Mouse (Mus musculus): Measurements from ENCODE around the gene Fkbp1a.
A peak's percentile ranks its signal among the peaks of the same experiment; 100 is the strongest.

The Fkbp1a gene

DNA sequence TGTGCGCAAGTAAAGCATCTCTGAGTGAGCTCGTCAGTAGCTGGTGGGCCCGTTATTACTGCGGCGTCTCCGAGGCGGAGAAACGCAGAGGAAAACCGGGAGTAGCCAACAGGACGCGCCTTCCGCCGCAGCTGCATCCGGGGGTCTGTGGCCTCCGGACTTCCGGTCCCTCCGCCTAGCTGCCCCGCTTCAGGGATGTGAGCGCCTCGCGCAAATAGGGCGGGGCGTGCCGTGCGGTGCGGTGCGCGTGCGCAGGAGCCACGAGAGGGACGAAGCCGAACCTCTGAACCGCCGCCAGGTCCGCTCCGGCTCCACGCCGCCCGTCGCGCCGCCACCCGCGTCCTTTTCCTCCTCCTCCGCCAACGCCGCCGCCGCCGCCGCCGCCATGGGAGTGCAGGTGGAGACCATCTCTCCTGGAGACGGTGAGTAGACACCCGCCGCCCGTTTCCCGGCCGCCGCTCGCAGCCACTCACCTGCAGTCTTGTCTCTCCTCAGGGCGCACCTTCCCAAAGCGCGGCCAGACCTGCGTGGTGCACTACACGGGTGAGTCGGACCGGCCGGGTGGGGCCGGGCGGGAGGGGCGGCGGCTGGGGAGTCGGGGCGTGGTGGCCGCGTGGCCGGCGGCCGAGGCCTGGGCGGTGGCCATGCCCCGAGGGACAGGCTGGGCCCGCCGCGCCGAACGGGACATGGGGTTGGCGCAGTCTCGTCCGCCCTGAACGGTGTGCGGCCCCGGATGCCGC is at the start of gene Fkbp1a:
Fkbp1a (plus strand) TSS at position 161 of the 740 bp plus-strand sequence.
- peak; percentile 98 for DNase-seq (ENCODE audit: low spot score)

DNA sequence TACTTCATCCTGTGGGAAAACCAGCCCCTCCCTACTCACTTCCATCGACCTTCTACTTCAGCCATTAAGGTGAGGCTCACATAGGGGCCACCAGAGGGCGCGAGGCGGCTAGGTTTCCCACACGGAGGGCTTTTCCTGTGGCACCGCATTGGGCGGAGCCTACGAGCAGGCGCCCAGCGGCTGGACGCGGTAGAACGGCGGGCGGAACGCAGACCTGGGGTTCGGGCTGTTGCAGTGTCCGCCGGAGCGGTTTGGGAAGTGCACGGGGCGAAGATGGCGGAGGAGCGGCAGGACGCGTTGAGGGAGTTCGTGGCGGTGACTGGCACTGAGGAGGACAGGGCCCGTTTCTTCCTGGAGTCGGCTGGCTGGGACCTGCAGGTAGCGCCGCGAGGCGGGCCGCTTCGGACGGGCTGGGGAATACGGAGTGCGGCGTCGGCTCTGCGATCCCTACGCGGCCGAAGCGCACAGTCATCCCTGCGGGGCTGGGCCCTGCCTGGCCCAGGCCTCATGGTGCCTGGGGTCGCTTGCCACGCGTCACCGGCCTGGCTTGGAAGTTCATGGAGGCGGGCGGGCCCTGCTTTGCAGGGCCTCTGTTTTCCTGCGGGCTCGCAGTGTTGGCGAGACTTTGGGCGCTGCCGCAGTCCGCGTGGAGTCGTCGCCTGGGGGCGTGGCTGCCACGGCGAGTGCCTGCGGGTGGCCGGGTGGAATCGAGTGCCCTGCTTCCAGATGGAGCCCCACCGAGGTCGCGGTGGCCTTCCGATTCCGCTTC is 48.1 kb upstream of the Fkbp1a start, which contains the start of gene Nsfl1c:
Nsfl1c (plus strand) TSS at position 148 of the 769 bp plus-strand sequence.
- peak; percentile 96 for DNase-seq (ENCODE audit: low spot score)

GRCm38 (mm10) chr2:151498358-151498757 is 43.9 kb upstream of the Fkbp1a start:
- no peak for DNase-seq (ENCODE audit: low spot score)

DNA sequence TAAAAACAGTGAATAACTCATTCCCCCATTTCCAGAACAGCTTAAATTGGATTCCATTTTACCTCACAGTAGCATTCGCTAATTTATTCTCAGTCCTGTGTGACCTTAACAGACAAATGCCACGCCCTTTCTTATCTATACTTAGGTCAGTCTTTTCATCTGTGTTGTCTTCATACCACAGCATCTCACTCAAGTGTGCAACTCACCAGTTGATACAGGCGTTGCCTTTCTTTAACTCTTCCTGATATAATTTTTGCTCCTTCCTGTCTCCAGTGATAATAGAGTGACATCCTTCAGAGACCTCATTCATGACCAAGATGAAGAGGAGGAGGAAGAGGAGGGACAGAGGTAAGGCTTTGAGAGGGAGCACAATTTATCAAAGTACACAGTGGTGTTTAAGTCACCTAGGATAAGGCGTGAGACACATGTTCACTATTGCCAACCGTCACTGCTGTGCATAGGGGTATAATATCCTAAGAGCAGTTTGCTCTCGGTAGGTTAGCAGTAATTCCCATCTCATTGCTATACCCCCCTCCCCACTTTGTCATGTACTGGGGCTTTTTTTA is 41.8 kb upstream of the Fkbp1a start:
- DNase-seq (ENCODE audit: low spot score) = no peak

DNA sequence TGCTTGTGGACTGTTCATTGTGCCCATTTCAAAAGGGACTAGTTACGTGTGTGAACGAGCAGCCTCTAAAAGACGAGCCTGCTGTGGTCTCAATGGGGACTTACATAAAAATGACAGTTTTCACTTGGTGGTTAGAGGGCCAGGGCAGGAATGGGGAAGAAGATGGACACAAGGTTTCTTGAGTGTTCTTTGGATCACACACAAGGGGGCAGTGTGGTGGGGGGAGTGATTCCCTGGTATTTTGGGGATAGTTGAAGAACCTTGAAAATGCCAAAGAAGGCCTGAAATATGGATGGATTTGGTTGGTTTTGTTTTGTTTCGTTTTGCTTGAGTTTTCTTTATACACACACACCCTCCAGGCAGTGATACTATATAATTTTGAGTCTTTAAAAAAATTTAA is 38.1 kb upstream of the Fkbp1a start:
- DNase-seq (ENCODE audit: low spot score) = no peak

- peak; percentile 46 for DNase-seq (ENCODE audit: low spot score)
Measured at GRCm38 (mm10) chr2:151512199-151512598, 30.1 kb upstream of the Fkbp1a start.

DNA sequence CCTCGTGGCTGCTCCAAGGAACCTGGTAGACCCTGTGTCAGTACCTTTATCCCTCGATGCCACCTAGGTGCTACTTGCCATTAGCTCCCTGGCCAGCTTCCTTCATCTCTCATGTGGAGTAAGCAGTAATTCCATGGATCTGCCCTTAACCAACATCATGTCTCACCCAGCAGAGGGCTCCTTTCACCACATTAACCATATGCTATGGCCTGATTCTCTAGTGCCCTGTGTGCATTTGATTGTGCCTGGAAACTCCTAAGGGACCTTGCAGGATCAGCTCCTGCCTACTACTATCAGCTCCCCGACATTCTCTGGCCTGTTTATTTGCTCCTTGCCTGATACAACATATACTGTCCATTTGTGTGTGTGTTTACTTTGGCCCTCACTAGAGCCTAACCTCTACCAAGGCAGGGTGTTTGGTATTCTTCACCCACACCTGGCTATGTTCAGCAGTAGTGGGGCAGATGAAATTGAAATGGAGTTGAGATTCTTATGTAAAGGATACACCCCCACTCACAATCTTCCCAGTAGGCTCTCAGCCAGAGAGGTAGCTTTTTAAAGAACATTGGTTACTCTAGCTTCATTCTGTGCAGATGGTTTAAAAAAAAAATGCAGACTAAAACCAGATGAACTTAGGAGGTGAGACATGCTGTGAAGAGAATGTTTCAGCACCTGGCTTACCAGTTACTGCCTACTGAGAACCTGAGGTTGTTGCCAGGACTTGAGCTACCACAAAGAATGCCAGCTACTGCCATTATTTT is 28.6 kb upstream of the Fkbp1a start:
- no peak for DNase-seq (ENCODE audit: low spot score)

DNA sequence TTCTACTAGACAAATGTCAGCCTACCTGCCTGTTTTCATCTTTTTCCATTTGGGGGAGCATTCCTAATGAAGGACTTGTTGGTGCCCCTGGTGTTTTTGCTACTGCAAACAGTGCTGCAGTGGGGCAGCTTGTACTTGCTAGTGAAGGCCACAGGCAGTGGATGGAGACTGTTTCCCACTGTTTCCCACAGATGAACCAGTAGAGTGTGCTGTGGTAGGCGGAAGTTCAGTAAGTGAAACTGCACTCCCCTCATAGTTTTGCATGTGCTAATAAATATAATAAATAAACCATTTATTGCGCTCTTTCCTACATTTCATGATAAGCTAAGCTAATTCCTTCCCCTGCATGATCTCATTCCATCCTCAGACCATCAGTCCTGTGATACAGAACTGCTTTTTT is 23.3 kb upstream of the Fkbp1a start:
- DNase-seq (ENCODE audit: low spot score) = no peak

DNA sequence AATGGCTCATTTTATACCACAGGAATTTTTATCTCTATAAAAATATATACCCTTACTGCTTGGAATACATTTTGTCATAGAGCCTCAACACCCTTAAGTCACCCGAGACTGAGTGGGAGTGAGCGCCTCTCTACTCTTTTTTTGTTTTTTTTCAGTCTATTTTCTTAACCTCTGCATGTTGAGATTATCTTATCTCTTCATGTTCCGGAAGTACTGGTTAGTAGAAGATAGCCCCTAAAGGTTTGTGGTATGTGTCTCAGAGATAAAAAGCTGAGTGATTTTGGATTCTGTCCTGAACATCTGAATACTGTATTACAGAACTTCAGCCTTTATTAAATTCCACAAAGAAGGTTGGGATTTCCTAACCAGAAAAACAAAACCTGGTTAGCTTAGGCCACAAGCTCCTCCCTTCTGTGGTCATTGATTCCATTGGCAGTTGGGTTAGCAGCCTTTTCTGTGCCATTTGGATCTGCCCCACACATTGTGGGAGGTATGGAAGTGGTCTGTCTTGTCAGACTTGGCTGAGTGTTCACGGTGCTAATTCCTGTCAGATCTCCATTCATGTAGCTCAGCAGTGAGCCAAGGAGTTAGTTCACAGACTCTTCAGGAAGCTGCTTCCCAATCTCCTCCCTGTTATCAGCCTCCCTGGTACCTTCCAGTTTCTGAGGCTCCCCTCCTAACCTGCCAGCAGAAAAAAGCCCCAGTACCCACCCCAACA is 17.8 kb upstream of the Fkbp1a start:
- DNase-seq (ENCODE audit: low spot score) = no peak

DNA sequence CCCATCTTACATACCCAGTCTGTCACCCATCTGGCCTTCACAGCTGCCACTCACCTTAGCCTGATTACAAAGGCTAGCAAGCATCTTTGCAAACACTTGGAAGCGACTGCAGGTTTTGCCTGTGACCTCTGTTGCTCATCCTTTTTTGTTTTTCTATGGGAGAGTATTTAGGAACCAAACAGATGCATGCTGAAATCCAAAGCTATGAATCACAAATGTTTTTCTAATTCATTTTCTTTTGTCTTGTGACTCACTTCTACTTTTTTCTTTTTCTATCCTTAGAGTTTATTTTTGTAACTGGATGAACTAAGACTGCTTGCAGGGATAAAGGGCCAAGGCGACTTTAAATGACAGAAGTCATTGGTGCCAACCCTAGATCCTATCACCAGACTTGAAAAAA is 16.8 kb upstream of the Fkbp1a start:
- no peak for DNase-seq (ENCODE audit: low spot score)

DNA sequence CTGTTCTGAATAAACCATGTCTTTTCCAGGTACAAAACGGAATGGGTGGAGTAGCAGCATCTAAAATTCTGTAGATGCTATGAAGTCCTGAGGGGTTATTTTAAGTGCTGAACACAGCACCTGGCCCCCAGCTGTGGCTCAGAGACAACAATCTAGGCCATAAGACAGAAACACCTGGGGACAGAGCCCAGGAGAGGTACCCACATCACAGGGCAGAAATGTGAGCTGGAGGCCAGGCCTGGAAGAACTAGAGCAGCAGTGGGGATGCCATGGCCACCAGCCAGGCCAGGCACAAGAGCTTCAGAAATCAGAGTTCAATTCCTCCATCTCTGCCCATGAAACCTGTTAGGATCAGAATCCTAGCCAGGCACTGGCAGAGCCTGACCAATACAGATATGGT is 14.2 kb upstream of the Fkbp1a start:
- no peak for DNase-seq (ENCODE audit: low spot score)

GRCm38 (mm10) chr2:151529169-151529568 is 13.1 kb upstream of the Fkbp1a start:
- no peak for DNase-seq (ENCODE audit: low spot score)

DNA sequence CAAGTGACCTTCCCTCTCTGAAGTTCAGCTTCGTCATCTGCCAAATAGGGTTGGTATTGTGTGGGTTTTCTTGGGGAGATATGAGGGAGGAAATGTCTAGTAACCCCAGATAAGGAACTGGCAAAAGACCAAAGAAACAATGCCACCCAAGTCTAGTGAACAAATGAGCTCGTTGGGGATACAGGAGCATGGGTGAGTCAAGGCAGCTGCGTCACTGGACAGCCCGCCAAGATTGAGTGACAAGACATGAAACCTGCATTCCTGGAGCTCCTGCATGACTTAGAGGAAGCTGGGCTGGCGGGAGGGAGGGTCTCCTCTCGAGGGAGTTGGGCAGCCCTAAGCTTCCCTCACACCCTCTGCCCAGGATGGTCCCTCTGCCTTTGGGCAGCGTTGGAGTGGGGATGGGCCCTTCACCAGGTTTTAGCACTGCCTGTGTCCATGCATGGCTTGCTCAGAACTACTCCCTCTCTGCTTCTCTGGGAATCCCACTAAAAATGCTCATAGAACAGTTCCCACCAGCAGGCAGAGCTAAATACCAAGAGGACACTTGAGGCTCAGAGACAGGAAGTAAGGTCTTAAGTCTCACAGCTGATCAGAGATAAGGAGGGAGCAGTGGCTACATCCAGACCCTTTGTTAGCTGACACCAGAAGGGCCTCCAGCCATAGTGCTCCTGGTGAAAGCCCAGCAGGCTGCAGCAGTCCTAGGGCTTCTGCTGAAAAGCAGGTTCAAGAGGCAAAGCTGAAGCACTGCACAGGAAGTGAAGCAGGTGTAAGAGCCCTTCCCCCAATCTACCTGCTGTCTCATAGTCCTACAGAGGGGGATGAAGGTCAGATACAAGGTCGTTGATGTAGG is 11.7 kb upstream of the Fkbp1a start:
- no peak for DNase-seq (ENCODE audit: low spot score)

- DNase-seq (ENCODE audit: low spot score) = no peak
Measured at GRCm38 (mm10) chr2:151533632-151534031, 8.7 kb upstream of the Fkbp1a start.

DNA sequence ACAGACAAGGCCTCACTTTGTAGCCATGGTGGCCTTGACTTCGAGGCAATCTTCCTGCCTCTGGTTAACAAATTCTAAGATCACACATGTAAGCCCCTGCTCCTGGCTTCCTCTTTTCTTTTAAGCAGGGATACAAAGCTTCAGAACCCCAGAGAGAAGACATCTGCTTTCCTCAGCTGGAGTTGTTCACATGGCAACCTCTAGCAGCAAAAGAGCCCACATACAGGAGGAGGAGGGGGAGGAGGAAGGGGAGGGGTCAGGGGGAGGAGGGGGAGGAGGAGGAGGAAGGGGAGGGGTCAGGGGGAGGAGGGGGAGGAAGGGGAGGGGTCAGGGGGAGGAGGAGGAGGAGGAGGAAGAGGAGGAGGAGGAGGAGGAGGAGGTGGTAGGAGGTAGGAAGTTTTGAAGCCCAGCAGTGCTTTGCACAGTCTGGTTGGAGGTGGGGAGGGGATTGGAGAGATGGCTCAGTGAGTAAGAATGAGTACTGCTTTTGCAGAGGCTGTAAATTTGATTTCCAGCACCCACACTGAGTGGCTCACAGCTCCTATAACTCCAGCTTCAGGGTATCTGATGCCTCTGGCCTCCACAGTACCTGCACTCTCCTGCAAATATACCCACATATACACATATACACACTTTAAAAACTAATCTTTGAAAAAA is 6.2 kb upstream of the Fkbp1a start:
- no peak for DNase-seq (ENCODE audit: low spot score)

- DNase-seq (ENCODE audit: low spot score) = no peak
Measured at GRCm38 (mm10) chr2:151536618-151536974, 5.7 kb upstream of the Fkbp1a start.

- no peak for DNase-seq (ENCODE audit: low spot score)
Measured at GRCm38 (mm10) chr2:151538646-151539045, 3.6 kb upstream of the Fkbp1a start.

DNA sequence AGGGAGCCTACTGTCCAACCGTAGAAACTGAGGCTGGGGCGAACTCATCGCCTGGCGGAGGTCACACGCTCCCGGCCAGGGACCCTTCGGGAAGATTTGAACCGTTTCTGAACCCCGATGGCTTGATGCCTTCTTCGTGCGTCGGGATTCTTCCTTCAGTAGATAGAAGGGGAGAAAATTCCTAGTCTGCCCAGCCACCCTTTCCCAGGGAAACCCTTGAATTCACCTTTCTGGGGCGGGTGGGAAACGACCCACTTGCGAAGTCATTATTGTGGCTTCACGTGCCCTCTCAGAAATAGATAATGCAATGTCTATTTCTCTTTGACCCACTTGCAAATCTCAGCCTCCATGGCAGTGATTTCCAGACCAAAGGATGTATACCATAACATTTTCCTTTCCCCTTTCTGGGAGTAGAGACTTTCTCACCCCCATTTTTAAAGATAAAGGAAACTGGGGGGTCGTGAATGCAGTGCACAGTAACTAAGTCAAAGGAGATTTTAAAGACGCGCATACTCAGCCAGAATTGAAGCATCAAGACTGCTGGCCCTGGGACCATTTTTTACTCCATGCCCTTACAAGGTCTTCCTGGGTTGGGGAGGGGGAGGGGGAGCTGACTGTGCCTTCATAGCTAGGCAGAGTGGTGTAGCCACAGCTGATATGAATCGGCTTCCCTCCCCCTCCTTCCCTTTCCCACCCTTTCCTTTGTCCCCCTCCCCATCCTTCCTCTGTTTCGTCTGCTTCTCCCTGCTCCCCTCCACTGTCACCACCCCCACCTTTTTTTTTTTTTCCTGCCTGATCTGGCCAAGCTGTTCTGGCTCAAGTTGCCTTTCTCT is 996 bp downstream of the Fkbp1a start:
- peak; percentile 30 for DNase-seq (ENCODE audit: low spot score)

- no peak for DNase-seq (ENCODE audit: low spot score)
Measured at GRCm38 (mm10) chr2:151544673-151545072, 2.4 kb downstream of the Fkbp1a start.

Measured in ovary, postnatal 36 days (tissue).